Mouse (Mus musculus) skeletal muscle tissue, adult 2 months (tissue): ENCODE data around the gene Pde6h.
"Not testable (repeated sequence)": the region's sequence is repeated elsewhere in the genome, so short reads cannot be mapped to it uniquely, and the experiment has no call there.

Experiments used
- DNase-seq: peaks from one replicate; pipeline ENCODE4 v3.0.0-alpha.2; 2012; ENCODE audit warnings: low read depth, low spot score

The Pde6h gene

GRCm38 (mm10) chr6:136940188-136940960 lies 16.7 kb downstream of the Pde6h start:
- DNase-seq, result no peak

- DNase-seq, result no peak
Measured at GRCm38 (mm10) chr6:136941051-136942021, 17.7 kb downstream of the Pde6h start, which contains the start of gene Arhgdib. TSS of gene Arhgdib (minus strand) at chr6:136941899.

GRCm38 (mm10) chr6:136942280-136942679 lies 18.6 kb downstream of the Pde6h start:
- DNase-seq, result no peak

- DNase-seq, result no peak
Measured at GRCm38 (mm10) chr6:136943392-136943791, 19.8 kb downstream of the Pde6h start.

GRCm38 (mm10) chr6:136944511-136944910 lies 20.9 kb downstream of the Pde6h start:
- DNase-seq, result no peak

- no peak for DNase-seq
Measured at GRCm38 (mm10) chr6:136946241-136946640, 22.6 kb downstream of the Pde6h start.

GRCm38 (mm10) chr6:136946943-136947342 lies 23.3 kb downstream of the Pde6h start:
- no peak for DNase-seq

GRCm38 (mm10) chr6:136947716-136948115 lies 24.1 kb downstream of the Pde6h start:
- DNase-seq, result no peak

- no peak for DNase-seq
Measured at GRCm38 (mm10) chr6:136950171-136950570, 26.5 kb downstream of the Pde6h start.

- DNase-seq, result no peak
Measured at GRCm38 (mm10) chr6:136952930-136953329, 29.3 kb downstream of the Pde6h start.

GRCm38 (mm10) chr6:136954192-136954591 lies 30.6 kb downstream of the Pde6h start:
- DNase-seq, result no peak

GRCm38 (mm10) chr6:136954715-136955114 lies 31.1 kb downstream of the Pde6h start:
- no peak for DNase-seq

GRCm38 (mm10) chr6:136955240-136955639 lies 31.6 kb downstream of the Pde6h start:
- DNase-seq, result no peak

- no peak for DNase-seq
Measured at GRCm38 (mm10) chr6:136957062-136957461, 33.4 kb downstream of the Pde6h start.

GRCm38 (mm10) chr6:136959131-136959530 lies 35.5 kb downstream of the Pde6h start:
- no peak for DNase-seq

GRCm38 (mm10) chr6:136962957-136963356 lies 39.3 kb downstream of the Pde6h start:
- no peak for DNase-seq

- no peak for DNase-seq
Measured at GRCm38 (mm10) chr6:136964609-136965510, 41.2 kb downstream of the Pde6h start.

- DNase-seq, result no peak
Measured at GRCm38 (mm10) chr6:136965912-136966311, 42.3 kb downstream of the Pde6h start.

- DNase-seq, result no peak
Measured at GRCm38 (mm10) chr6:136967466-136967865, 43.8 kb downstream of the Pde6h start.

GRCm38 (mm10) chr6:136968877-136969276 lies 45.2 kb downstream of the Pde6h start:
- DNase-seq, result not testable (repeated sequence)
